Mouse (Mus musculus) heart, postnatal 14 days (tissue): Measurements from ENCODE around the gene Mtap. TPM values are rescaled to one million over a fixed set of nuclear protein-coding genes. Genes with fewer than 3 reads are reported as not detected.

ENCODE experiments used
- DNase-seq, 2 experiments: peaks; one replicate each; pipeline ENCODE4 v3.0.0; 2021 to 2022
- intact Hi-C: fragments of 180-260 bp; cut with DNase I; formaldehyde crosslinking; loops from one replicate; pipeline ENCODE4 v1.15.1; 2025
- long read RNA-seq, 2 experiments: library from polyadenylated mRNA; stranded (forward); transcript quantifications; one replicate each; pipeline ENCODE4 v2.0.0; 2021
- total RNA-seq, 2 experiments: library from RNA; stranded (reverse); gene quantifications; 2 replicates each; pipeline ENCODE4 v1.2.3; 2021

The Mtap gene
- 10 to 100 TPM; 17.3 to 17.5 TPM for total RNA-seq
- long read RNA-seq, experiment 1, transcript Mtap-201 (8 exons, 2,797 nt) = major isoform, 13 of 15 reads
- long read RNA-seq, experiment 1, partial matches to known transcripts = 1 of 15 reads
- long read RNA-seq, experiment 1, other reads (novel, unspliced or antisense) = 0 of 15 reads
- long read RNA-seq, experiment 2, transcript Mtap-201 (8 exons, 2,797 nt) = major isoform, 20 of 21 reads
- long read RNA-seq, experiment 2, partial matches to known transcripts = 0 of 21 reads
- long read RNA-seq, experiment 2, other reads (novel, unspliced or antisense) = 1 of 21 reads

DNA sequence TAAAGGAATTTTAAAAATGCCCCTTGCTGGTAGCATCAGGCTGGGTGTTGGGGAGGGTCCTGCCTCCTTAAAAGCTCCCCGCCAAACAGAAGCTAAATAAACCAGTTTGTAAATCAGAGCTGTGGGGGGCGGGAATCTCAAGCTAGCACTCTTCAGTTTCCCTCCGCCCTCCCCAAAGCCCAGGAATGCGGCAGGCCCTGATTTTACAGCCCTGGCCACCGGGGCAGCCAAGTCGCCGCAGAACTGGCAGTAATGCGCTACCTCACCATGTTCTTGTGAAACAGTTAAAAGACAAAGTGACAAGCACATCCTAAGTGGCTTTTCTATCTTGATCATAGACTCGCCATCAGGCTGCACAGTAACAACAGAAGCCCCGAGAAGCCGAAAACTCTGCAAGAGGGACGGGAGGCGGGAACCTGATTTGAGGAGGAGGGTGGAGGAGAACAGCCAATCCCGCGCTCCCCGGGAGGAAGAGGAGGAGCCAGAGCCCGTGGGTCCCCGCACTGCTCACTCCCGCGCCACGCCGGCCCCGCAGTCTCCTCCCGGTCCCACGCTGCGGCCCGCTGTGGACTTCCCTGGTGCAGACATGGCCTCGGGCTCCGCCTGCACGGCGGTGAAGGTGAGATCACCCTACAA, at the start of gene Mtap:
Gene Mtap, plus strand, starts transcription at position 217 of the 636 bp plus-strand sequence.
- intact Hi-C loops = no loop called here
- DNase-seq = peak; percentile 78 to 83

DNA sequence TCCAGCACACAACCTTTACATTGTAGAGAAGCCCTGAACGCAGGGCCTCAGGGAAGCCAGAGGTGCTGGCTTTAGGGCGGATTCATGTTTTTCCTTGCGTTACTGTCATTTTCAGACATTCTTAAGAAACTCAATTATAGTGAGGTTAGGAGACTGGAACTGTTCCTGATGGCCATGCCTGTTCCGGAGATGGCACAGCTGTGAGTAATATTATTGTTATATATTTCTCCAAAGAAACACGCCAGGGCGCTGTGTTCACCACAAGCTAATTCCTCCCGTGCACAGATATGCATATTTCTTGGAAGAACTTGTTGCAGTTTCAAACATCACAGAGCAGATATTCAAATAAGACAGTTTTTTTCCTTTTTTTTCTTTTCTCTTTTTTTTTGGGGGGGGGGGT, 47.8 kb upstream of the Mtap start:
- DNase-seq = no peak
- intact Hi-C loops = no loop called here

DNA sequence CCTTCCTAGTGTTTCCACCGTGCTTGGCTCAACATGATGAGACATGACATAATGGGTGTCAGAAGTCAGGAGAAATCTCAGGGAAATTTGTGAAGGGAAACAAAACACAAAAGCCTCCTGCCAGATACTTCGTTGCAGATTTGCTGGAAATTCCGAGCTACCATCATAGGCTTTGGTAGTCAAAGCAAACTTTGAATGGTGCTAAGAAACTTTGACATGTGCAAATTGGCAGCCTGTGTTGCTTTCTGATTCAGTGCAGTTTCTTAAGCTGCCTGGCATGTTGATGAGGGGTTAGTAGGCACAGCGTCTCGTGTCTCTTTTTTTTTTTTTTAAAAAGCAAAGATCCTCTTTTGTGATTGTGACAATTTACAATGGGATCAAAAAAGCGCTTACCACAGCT, 46.7 kb upstream of the Mtap start:
- intact Hi-C loops = no loop called here
- DNase-seq = no peak

DNA sequence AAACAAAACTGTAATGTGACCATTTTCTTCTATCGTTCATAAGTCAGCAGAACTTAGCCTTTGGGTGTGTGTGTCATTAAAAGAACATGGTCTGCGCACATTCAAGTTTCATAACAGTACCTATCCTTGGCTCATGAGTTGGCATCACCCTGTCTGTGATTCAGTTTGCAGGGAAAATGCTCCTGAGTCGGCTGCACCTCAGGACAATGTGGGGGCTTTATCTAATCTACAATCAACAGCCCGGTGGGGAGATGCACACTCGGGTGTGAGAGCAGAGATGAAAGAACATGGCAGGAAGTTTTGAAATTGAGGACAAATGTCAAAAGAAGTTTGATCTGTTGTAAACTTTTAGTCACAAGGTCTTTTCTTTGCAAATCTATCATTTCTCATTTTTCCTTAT, 44.8 kb upstream of the Mtap start:
- intact Hi-C loops = no loop called here

DNA sequence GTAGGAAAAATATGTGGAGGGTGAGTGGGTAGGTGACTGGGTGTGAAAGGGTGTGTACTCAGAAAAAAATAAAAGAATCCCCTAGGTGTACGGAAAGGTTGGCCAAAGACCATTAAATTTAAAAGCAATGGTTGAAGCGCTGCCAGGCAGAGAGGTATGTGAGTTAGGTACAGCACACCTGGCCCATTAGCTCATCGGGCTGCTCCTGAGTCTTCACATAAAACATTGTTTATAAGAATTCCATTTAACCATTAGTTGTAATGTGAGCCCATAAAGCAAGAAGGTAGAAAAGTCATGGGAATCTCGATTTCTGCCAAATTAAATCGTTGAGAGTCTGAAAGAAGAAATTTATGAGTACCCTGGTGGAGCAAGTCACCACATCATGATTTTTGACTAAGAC, 42.1 kb upstream of the Mtap start:
- DNase-seq = no peak
- intact Hi-C loops = no loop called here

More for the DNA sequence above, 44.8 kb upstream of the Mtap start:
- no peak for DNase-seq

DNA sequence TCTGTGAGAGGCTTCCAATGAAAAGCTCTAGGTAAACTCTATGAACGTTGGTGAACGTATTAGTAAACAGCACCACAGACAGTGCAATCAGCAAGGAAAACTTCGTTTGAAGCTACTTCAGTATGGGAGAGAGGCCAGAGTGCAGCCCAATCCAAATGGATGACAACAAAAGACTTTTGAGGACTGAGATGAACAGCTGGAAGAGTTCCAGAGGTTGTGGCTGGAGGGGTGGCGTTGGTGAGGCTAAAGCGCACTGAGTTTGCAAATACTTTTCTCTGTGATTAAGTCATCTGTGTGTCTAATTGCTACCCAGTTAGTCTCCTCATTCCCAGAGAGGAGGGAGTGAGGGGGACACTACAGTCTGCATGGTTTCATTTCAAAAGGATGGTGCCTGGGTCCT, 38.7 kb upstream of the Mtap start:
- intact Hi-C loops = no loop called here
- DNase-seq = no peak

DNA sequence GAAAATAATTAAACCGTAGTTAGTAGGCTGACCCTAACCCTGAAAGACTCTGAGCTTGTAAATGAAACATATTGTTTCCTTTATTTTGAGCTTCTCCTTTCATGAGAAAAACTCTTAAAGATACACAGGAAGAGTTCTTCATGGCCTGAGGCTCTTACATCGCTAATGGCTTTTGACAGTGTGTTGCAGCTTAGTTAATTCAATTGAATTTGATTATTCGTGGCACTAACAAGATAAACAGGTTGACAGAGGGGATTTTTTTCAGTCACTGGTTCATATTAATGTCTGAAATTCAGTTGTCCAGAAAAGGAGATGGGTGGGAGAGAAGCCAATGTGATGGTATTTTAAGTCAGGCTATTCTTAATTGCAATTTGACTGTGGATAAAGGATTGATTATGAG, 35.6 kb upstream of the Mtap start:
- DNase-seq = no peak
- intact Hi-C loops = no loop called here

DNA sequence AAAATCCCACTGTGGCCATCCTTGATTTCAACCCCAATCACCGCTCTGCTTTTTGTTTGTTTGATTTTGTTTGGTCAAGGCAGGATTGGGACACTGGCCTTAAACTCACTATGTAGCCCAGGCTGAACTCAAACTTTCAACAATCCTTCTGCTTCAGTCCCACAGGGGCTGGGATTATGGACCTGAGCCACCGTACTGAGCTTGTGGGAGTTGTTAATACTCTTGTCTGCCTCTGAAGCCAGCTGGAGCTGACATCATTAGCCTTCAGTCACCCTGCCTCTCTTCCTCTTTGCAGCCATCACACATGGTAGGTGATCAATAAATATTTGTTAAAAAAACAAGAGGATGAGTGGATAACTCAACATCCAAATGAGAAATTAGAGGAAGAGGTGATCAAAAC, 34.6 kb upstream of the Mtap start:
- no peak for DNase-seq

DNA sequence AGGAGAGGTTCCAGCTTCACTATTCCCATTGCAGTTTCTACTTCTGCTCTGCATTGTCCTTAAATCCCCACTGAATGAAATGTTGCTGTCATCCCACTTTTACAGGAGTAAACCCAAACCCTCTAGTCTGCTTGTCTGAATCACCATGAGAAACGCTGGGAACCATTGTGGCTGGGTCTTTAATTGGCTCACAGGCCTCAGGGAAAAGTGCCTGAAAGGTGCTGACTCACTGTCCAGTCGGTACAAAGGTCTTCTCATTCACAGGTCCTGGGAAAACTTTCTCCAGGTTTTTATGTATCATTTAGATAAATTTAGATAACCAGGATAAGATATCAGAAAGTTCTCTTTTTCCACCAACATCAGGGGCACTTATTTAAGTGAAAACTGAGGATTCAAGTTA, 31.4 kb upstream of the Mtap start:
- intact Hi-C loops = no loop called here
- DNase-seq = no peak

More for the DNA sequence above, 34.6 kb upstream of the Mtap start:
- intact Hi-C loops = no loop called here

DNA sequence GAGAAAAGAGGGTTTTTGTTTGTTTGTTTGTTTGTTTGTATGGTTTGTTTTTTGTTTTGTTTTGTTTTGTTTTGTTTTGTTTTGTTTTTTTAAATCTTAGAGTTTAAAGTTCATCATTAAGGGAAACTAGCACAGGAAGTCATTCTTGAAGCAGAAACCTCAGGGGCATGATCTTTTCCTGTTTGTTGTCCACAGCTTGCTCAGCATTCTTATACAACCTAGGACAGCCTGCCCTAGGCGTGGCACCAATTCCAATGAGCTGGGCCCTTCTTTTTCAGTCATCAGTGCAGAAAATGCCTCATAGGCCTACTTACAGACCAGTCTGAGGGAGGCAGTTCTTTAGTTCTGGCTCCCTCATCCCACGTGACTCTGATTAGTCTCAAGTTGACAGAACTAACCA, 30.4 kb upstream of the Mtap start:
- intact Hi-C loops = no loop called here
- no peak for DNase-seq

DNA sequence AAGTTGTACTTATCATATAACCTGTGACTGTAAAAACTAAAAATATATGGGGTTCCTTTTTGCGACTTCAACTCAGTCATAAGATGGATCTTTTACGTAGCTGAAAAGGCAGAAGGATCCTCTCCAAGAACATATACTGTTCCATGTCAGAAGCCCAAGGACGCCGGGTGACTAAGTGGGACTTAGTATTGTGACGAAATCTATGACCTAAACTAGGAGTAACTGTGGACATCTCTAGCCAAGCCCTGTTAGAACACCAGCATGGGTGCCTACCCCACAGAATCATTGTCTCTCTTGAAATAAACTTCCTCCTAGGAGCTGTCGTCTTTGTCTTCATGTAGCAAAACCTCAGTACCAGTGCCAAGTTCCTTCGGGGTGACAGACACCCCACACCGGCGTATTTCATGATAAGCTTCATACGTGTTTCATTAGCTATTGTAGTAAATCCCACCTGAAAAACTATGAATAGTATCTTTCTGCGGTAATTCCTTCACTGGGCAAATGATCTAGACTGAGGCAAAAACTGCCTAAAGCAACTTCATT, 24.7 kb upstream of the Mtap start:
- intact Hi-C loops = no loop called here
- DNase-seq = no peak

DNA sequence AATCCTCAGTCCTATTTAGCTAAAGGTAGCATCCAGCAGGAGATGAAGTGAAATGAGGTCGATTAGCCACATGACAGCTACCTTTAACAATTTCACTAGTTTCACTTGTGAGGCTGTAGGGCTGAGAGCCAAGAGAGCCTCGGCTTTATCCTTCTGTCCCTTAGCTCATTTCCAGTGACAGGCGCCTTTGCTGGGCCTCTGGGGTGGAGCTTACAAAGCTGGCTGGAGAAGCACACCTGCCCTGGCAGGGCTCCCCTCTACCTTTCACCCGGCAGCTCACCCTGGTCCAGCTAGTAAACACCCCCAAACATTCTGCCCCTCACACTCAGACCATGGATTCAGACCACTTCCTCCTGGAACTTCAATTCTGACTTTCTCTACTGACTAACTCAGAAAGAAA, 24.1 kb upstream of the Mtap start:
- intact Hi-C loops = no loop called here
- DNase-seq = no peak

DNA sequence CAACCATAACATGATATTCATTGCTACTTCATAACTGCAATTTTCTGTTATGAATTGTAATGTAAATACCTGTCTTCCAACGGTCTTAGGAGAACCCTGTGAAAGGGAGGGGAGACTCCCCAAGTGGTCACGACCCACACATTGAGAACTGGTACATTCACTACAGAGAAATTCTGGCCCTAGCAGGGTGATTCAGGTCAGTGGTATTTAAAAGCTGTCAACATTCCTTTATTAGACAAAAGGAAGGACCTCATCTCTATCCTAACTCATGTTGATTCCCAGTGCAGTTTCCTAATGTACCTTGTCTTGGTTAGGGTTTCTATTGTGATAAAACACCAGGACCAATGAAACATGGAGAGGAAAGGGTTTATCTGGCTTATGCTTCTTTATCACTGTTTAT, 20.9 kb upstream of the Mtap start:
- intact Hi-C loops = no loop called here
- no peak for DNase-seq

DNA sequence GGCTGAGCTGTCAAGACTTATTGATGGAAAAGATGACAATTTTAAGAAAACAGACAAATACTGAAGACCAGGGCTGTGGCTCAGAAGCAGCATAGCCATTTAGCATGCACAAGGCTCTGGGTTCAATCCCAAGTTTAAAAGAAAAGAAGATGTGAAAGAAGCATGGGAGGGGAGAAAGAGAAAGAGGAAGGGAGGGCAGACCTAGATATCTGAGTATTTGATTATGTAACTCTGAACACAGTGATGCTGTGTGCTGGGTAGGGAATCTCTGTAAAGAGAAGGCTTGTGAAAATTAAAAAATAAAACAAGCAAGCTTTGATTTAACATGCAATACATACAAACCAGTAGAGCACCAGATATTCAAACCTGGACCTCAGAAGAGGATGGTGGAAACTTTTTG, 17.0 kb upstream of the Mtap start:
- no peak for DNase-seq
- intact Hi-C loops = no loop called here

DNA sequence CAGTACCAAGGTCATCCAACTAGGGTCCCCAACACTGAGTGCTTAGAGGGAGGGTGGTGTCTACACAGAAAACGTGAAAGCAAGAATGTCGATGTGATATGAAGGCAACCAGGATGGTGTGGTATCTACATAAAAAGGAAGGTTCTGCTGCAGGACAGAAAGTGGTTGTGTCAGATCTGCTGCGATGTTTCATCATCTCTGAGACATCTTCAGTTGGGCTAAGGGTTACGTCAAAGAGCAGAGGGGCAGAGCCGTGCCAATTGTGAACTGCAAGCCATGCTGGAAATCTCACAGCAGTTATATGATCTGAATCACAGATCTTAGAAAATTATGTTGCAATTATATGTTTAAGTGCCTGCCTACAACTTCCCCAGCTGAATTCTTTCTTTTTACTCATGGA, 16.6 kb upstream of the Mtap start:
- intact Hi-C loops = no loop called here
- no peak for DNase-seq

DNA sequence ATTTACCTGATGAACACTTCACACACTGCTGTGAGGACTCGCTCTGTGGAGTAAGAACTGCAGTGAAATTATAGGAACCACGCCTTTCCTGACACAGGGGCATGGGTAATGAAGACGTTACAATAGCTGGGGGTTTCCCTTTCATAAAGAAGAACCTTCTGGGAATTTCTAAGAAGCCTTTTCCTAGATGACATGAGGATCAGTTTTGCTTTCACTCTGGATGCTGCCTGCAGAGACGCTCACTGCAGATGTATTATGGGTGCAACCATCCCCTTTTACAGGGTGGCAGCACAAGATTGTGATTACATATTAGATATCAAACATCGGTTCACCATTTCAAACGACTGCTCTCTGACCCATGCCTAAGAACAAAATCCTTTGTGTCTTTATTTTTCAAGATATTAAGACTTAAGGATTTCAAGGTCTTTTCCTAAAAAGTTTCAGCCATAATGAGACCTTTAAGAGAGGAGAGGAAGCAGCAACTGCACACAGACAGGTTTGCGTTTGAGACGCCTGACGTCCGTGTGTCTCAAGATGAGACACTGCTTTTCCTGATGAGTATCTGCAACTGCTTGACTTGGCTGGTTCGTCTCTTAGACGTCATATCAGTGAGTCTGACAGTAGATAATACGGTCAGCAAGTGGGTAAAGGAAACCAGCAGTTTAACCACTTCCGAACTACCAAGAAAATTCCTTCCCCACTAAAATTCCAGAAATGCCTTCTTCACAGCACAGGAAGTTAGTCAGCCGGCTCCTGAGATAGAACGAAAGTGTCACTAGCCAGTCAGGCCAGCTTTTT, 13.3 kb upstream of the Mtap start:
- no peak for DNase-seq
- intact Hi-C loops = no loop called here

DNA sequence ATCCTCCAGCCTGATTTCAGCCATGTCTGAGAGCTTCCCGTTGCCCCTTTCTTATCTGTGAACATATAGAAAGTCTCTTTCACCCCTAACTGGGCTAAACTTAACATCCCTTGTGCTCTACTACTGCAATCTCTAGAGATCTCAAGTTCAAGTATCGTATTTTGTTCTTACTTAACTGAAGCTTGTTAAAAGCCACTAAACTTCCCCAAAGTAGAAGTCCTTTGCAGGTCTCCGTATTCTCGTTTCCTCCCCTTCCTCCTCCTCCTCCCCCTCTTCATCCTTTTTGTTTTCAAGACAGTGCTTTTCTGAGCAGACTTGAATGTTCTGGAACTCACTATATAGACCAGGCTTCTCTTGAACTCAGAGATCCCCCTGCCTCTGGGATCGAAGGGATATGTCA, 9.2 kb upstream of the Mtap start:
- intact Hi-C loops = loop anchor here (5.0 kb wide), 1 partner anchor 190 kb away; no protein-coding TSS in a partner anchor
- no peak for DNase-seq

DNA sequence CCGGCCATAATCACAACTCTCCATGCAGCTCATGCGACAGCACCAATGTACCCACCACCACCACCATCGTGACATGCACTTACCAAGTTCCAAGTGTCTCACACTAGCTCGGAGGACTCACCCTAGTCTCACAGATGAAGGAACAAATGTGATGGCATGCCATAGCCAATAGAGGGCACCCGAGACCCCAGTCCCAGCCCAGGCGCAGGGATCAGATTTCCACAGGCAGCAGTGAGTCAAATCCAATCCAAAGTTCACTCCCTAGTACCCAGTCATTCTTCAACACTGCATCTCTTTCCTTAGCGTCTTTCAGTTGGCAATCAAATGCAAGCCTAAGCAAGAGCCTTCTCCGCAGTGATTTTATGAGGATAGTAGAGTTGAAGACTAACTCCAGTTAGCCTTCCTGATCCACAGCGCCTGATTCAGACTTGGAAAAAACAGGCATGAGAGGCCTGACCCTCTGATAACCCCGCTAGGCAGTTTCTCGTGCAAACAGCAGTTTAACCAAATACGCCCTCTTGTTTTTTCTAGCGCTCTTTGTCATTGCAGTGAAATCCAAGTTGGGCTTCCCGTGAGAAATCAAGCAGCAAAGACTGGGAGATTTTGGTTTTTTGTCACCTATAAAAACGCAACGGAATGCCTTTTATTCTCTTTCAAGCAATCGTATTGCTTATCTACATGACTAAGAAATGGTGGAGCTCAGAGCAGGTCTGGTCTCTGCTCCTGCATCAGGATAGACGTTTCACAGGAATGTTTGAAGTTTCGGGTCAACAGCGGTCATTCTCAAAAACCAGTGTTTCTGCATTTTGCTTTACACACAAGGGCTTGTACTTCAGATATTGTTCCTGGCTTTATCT, 8.6 kb upstream of the Mtap start:
- intact Hi-C loops = loop anchor here (5.0 kb wide), 1 partner anchor 191 kb away; no protein-coding TSS in a partner anchor
- peak; percentile 45 to 57 for DNase-seq

DNA sequence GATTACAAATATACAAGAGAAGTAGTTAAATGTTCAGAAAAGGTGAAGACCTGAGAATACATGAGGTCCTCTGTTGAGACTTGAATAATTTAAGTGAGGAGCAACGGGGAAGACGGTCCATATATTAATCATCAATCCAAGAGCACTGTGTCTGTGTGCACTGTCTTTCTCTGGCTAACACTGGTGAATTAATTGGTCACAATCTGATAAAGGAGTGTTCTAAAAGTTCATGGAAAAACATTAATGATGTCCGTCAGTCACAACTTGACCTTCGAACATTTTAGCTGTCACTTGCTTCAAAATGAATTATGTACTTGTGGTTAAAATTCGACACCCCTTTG, 8.0 kb upstream of the Mtap start:
- DNase-seq = no peak
- intact Hi-C loops = loop anchor here (1.0 to 5.0 kb wide), 2 partner anchors 192 to 257 kb away; no protein-coding TSS in a partner anchor

DNA sequence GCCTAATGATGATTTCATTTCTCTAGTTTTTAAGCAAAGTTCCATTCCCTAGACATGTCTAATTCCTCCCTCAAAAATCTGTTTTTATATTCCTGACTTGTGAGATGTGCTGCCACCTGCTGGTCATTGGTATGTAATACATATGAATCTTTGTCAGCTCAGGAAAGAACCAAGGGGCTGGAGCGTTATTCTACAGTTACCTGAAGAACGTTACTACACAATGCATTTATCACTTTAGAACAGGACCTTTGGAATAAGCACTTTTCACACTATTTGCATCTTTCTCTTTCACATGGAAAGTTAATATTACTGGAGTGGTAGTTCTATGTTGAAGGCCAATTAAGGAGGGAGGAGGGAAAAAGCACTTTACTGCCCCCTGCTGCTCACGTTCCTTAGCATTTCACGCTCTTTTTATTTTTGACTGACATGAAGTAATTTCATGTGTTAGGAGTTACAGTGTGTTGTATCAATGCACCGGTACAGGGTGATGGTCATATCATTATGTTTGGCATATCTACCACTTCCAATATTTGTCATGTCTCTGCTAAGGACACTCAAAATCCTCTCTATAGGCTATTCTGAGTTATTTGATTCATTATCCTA, 7.5 kb upstream of the Mtap start:
- peak; percentile 68 to 79 for DNase-seq
- intact Hi-C loops = loop anchor here (1.0 to 5.0 kb wide), 2 partner anchors 192 to 257 kb away; no protein-coding TSS in a partner anchor
